Mouse (Mus musculus) limb, embryonic 10.5 days (tissue): ENCODE measurements around the gene Vsx2. TPM values are rescaled to one million over a fixed set of nuclear protein-coding genes. Genes with fewer than 3 reads are reported as not detected.
A peak's percentile ranks its signal among the peaks of the same experiment; 100 is the strongest.
"Not testable (repeated sequence)": the region's sequence is repeated elsewhere in the genome, so short reads cannot be mapped to it uniquely, and the experiment has no call there.

Experiments
- DNase-seq: peaks from one replicate; pipeline ENCODE4 v3.0.0-alpha.2; 2017; ENCODE audit warnings: low spot score
- H3K27ac ChIP-seq: fragments of 300-500 bp; sonication (generic); 2 replicates; pipeline ENCODE4 v1.5.1; 2016; ENCODE audit warnings: mild to moderate bottlenecking
- H3K27me3 ChIP-seq: fragments of 300-500 bp; sonication (generic); 2 replicates; pipeline ENCODE4 v1.6.1; 2016; ENCODE audit warnings: low read depth, mild to moderate bottlenecking; ENCODE audit not compliant: poor library complexity, severe bottlenecking
- H3K36me3 ChIP-seq: fragments of 300-500 bp; sonication (generic); 2 replicates; pipeline ENCODE4 v1.6.1; 2016; ENCODE audit warnings: mild to moderate bottlenecking, moderate library complexity
- H3K4me1 ChIP-seq: fragments of 300-500 bp; sonication (generic); 2 replicates; pipeline ENCODE4 v1.6.1; 2016
- H3K4me3 ChIP-seq: fragments of 300-500 bp; sonication (generic); 2 replicates; pipeline ENCODE4 v1.5.1; 2016; ENCODE audit warnings: mild to moderate bottlenecking, moderate library complexity
- H3K9me3 ChIP-seq: fragments of 300-500 bp; sonication (generic); replicated peaks from 2 replicates; pipeline ENCODE4 v1.6.1; 2016; ENCODE audit warnings: mild to moderate bottlenecking
- WGBS: fragments of 180-500 bp; shearing (Covaris S2); methylation state at CpG from one replicate; pipeline ENCODE4 v1.1.7; 2016; 5-methylcytosine and 5-hydroxymethylcytosine counted together
- polyA plus RNA-seq: library from polyadenylated mRNA; unstranded; fragments of >200 nt; fragmentation: Nextera tagmentation; extraction: Ambion mirVana; gene quantifications from 2 replicates; pipeline ENCODE4 v1.2.1, GENCODE M21; 2016

Gene Vsx2
- polyA plus RNA-seq: 0.33 TPM in 1 of 2 replicates, not detected in the other

GRCm38 (mm10) chr12:84569336-84569970, at the start of gene Vsx2:
Vsx2 (plus strand) TSS chr12:84569762.
- Histone ChIP-seq H3K4me3 (peak within 1 kb of the TSS; percentile 28), H3K27me3 (peaks cover 94% of the 10 kb centered on the region), H3K9me3 (no peaks in the 10 kb centered on the region), H3K4me1 (peaks cover 32% of the 10 kb centered on the region), H3K36me3 (no peaks in the 10 kb centered on the region), H3K27ac (0 out of 2 replicates have a peak within 1 kb of the TSS, but pooled peaks have one; percentile 30)
- DNase-seq: peak; percentile 63
- WGBS: 2% methylated on average over 25 of the region's 25 CpGs

GRCm38 (mm10) chr12:84523728-84524127, 45.8 kb upstream of the Vsx2 start:
- Histone ChIP-seq H3K9me3 (no peaks in the 10 kb centered on the region), H3K4me1 (peaks cover 38% of the 10 kb centered on the region), H3K36me3 (peaks cover 6% of the 10 kb centered on the region), H3K4me3 (no peak overlapping the region), H3K27me3 (no peaks in the 10 kb centered on the region), H3K27ac (peak overlapping the region; percentile 80)
- WGBS: 36% methylated on average over 3 of the region's 3 CpGs
- no peak for DNase-seq

- H3K4me3 ChIP-seq: 0 out of 2 replicates have a peak overlapping the region, but pooled peaks have one; percentile 11
- DNase-seq: peak; percentile 63
- peak overlapping the region; percentile 80 for H3K27ac ChIP-seq
- H3K27me3 ChIP-seq: no peaks in the 10 kb centered on the region
- H3K4me1 ChIP-seq: peaks cover 38% of the 10 kb centered on the region
- 27% methylated on average over 11 of the region's 11 CpGs for WGBS
- H3K36me3 ChIP-seq: peaks cover 6% of the 10 kb centered on the region
- H3K9me3 ChIP-seq: no peaks in the 10 kb centered on the region
Observed at GRCm38 (mm10) chr12:84524147-84525050, 45.2 kb upstream of the Vsx2 start.

- H3K9me3 ChIP-seq: no peaks in the 10 kb centered on the region
- no peak overlapping the region for H3K4me3 ChIP-seq
- DNase-seq: no peak
- H3K27me3 ChIP-seq: no peaks in the 10 kb centered on the region
- peaks cover 38% of the 10 kb centered on the region for H3K4me1 ChIP-seq
- peaks cover 10% of the 10 kb centered on the region for H3K36me3 ChIP-seq
- peak overlapping the region; percentile 80 for H3K27ac ChIP-seq
- WGBS: 86% methylated on average over 12 of the region's 12 CpGs
Observed at GRCm38 (mm10) chr12:84525422-84525821, 44.1 kb upstream of the Vsx2 start.

GRCm38 (mm10) chr12:84530426-84530825, 39.1 kb upstream of the Vsx2 start:
- no peak for DNase-seq
- WGBS: 90% methylated on average over 5 of the region's 5 CpGs
- no peaks in the 10 kb centered on the region for H3K27me3 ChIP-seq

GRCm38 (mm10) chr12:84531906-84532829, 37.4 kb upstream of the Vsx2 start:
- WGBS: 73% methylated on average over 13 of the region's 13 CpGs
- Histone ChIP-seq H3K36me3 (peaks cover 30% of the 10 kb centered on the region), H3K4me1 (peaks cover 25% of the 10 kb centered on the region), H3K4me3 (no peak overlapping the region), H3K27ac (peak overlapping the region; percentile 76), H3K9me3 (no peaks in the 10 kb centered on the region), H3K27me3 (no peaks in the 10 kb centered on the region)
- DNase-seq: no peak

More at GRCm38 (mm10) chr12:84530426-84530825, 39.1 kb upstream of the Vsx2 start:
- Histone ChIP-seq H3K36me3 (peaks cover 37% of the 10 kb centered on the region), H3K27ac (no peak overlapping the region), H3K9me3 (no peaks in the 10 kb centered on the region), H3K4me3 (no peak overlapping the region), H3K4me1 (peaks cover 32% of the 10 kb centered on the region)

GRCm38 (mm10) chr12:84532830-84533199, 36.7 kb upstream of the Vsx2 start:
- Histone ChIP-seq H3K4me1 (peaks cover 25% of the 10 kb centered on the region), H3K27ac (peak overlapping the region; percentile 76), H3K4me3 (no peak overlapping the region), H3K36me3 (peaks cover 30% of the 10 kb centered on the region), H3K27me3 (no peaks in the 10 kb centered on the region), H3K9me3 (no peaks in the 10 kb centered on the region)
- DNase-seq: no peak
- 90% methylated on average over 8 of the region's 8 CpGs for WGBS

GRCm38 (mm10) chr12:84533706-84534486, 35.7 kb upstream of the Vsx2 start:
- H3K4me3 ChIP-seq: no peak overlapping the region
- H3K4me1 ChIP-seq: peaks cover 25% of the 10 kb centered on the region
- no peaks in the 10 kb centered on the region for H3K27me3 ChIP-seq
- no peaks in the 10 kb centered on the region for H3K9me3 ChIP-seq
- H3K36me3 ChIP-seq: peaks cover 30% of the 10 kb centered on the region
- no peak for DNase-seq
- H3K27ac ChIP-seq: no peak overlapping the region
- WGBS: 76% methylated on average over 7 of the region's 7 CpGs

GRCm38 (mm10) chr12:84539537-84539936, 30.0 kb upstream of the Vsx2 start:
- H3K36me3 ChIP-seq, H3K9me3 ChIP-seq, H3K4me3 ChIP-seq, H3K4me1 ChIP-seq, H3K27me3 ChIP-seq, H3K27ac ChIP-seq, DNase-seq: not testable (repeated sequence)
- WGBS: 90% methylated on average over 3 of the region's 3 CpGs

- H3K27ac ChIP-seq: no peak overlapping the region
- H3K4me1 ChIP-seq: 0 out of 2 replicates have a peak, but pooled peaks cover 3% of the 10 kb centered on the region
- H3K4me3 ChIP-seq: no peak overlapping the region
- no peaks in the 10 kb centered on the region for H3K27me3 ChIP-seq
- no peak for DNase-seq
- H3K36me3 ChIP-seq: no peaks in the 10 kb centered on the region
- 84% methylated on average over 11 of the region's 11 CpGs for WGBS
- no peaks in the 10 kb centered on the region for H3K9me3 ChIP-seq
Observed at GRCm38 (mm10) chr12:84541391-84541958, 28.1 kb upstream of the Vsx2 start.

- Histone ChIP-seq H3K4me1 (peaks cover 11% of the 10 kb centered on the region), H3K27me3 (peaks cover 4% of the 10 kb centered on the region; the same call in 1 of the 2 replicates), H3K36me3 (no peaks in the 10 kb centered on the region), H3K9me3 (no peaks in the 10 kb centered on the region), H3K4me3 (no peak overlapping the region), H3K27ac (no peak overlapping the region)
- WGBS: 8% methylated on average over 12 of the region's 12 CpGs
- peak; percentile 78 for DNase-seq
Observed at GRCm38 (mm10) chr12:84546028-84546427, 23.5 kb upstream of the Vsx2 start.
